Mouse (Mus musculus): Measurements from ENCODE around the gene Kcnc2.

Gene Kcnc2

GRCm38 (mm10) chr10:112394399-112394970 is 123.6 kb downstream of the Kcnc2 start:
- no peak for DNase-seq (ENCODE audit: low read depth, low spot score)

GRCm38 (mm10) chr10:112397194-112397593 is 126.3 kb downstream of the Kcnc2 start:
- no peak for DNase-seq (ENCODE audit: low read depth, low spot score)

GRCm38 (mm10) chr10:112400591-112401404 is 129.9 kb downstream of the Kcnc2 start:
- no peak for DNase-seq (ENCODE audit: low read depth, low spot score)

- DNase-seq (ENCODE audit: low read depth, low spot score), result no peak
These were observed 138.6 kb downstream of the Kcnc2 start for GRCm38 (mm10) chr10:112409525-112409924.

- DNase-seq (ENCODE audit: low read depth, low spot score), result no peak
These were observed 152.4 kb downstream of the Kcnc2 start for GRCm38 (mm10) chr10:112423327-112423726.

GRCm38 (mm10) chr10:112436950-112437349 is 166.0 kb downstream of the Kcnc2 start:
- no peak for DNase-seq (ENCODE audit: low read depth, low spot score)

GRCm38 (mm10) chr10:112444640-112445039 is 173.7 kb downstream of the Kcnc2 start:
- no peak for DNase-seq (ENCODE audit: low read depth, low spot score)

GRCm38 (mm10) chr10:112450910-112451309 is 180.0 kb downstream of the Kcnc2 start:
- no peak for DNase-seq (ENCODE audit: low read depth, low spot score)

GRCm38 (mm10) chr10:112468689-112469384 is 197.9 kb downstream of the Kcnc2 start:
- no peak for DNase-seq (ENCODE audit: low read depth, low spot score)

GRCm38 (mm10) chr10:112474122-112474810 is 203.3 kb downstream of the Kcnc2 start:
- no peak for DNase-seq (ENCODE audit: low read depth, low spot score)

GRCm38 (mm10) chr10:112481461-112481860 is 210.5 kb downstream of the Kcnc2 start:
- no peak for DNase-seq (ENCODE audit: low read depth, low spot score)

- DNase-seq (ENCODE audit: low read depth, low spot score), result no peak
These were observed 211.1 kb downstream of the Kcnc2 start for GRCm38 (mm10) chr10:112481921-112482607.

GRCm38 (mm10) chr10:112484387-112485105 is 213.6 kb downstream of the Kcnc2 start:
- no peak for DNase-seq (ENCODE audit: low read depth, low spot score)

GRCm38 (mm10) chr10:112485819-112486218 is 214.9 kb downstream of the Kcnc2 start:
- DNase-seq (ENCODE audit: low read depth, low spot score), result no peak

- peak; percentile 0 for DNase-seq (ENCODE audit: low read depth, low spot score)
These were observed 217.8 kb downstream of the Kcnc2 start for GRCm38 (mm10) chr10:112488751-112489150.

Measured in c-Kit-negative CD71-positive TER-119-positive erythroid progenitor cells, embryonic 14.5 days (primary cell).